Mouse (Mus musculus) liver, adult 2 months (tissue): ENCODE measurements at regions not wholly inside any gene's neighbourhood (a gene's known extent, or its start where the extent isn't known, plus 50 kb on each side); places are given as distances from the start of the nearest gene placed in this dataset.

Experiments
- CTCF ChIP-seq: fragments of 200-500 bp; IDR thresholded peaks from 2 replicates; pipeline ENCODE4 v1.5.1; 2011; ENCODE audit warnings: low read depth, low read length, control low read depth
- POLR2A ChIP-seq: fragments of 200-500 bp; IDR thresholded peaks from 2 replicates; pipeline ENCODE4 v1.6.1; 2011; ENCODE audit warnings: low read length, control low read depth; ENCODE audit not compliant: insufficient read depth; ENCODE audit errors: extremely low read depth

DNA sequence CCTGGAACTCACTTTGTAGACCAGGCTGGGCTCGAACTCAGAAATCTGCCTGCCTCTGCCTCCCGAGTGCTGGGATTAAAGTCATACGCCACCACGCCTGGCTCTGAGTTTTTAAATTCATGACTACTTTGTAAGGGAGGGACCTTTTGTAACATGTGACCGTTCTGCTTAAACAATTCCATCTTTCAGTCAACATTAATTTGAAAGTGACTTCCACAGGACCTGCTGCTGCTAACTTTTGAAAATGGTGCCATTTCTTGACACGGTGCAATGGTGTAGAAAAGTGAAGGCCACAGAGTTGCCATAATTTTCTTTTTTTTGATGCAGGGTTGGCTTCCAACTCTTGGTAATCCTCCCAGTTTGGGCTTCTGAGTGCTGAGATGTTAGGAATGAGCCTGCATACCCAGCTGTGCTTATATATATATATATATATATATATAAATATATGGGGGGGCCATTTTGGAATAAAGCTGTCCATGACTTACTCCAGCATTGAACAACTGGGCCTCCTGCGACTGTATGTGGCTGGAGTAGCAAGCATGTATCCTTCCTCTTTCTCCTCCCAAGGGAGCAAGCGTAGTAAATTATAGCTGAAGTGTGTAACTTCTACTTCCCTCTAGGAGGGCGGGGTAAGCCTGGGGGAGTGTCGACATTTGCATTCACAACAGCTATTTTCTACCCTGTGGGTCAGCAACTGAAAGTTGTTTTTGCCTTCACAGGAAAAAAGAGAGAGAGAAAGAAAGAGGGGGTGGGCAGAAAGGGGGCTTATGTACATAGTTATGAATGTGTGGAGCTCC is 56.9 kb upstream of the Ralgps2 start:
- no peak for TF ChIP-seq CTCF
- no peak for TF ChIP-seq POLR2A
